Mouse (Mus musculus) gastrocnemius, adult 18-20 months (tissue): Measurements from ENCODE around the gene Gse1. TPM values are rescaled to one million over a fixed set of nuclear protein-coding genes. Genes with fewer than 3 reads are reported as not detected.
A peak's percentile ranks its signal among the peaks of the same experiment; 100 is the strongest.
"Not testable (repeated sequence)": the region's sequence is repeated elsewhere in the genome, so short reads cannot be mapped to it uniquely, and the experiment has no call there.

ENCODE experiments used
- DNase-seq: peaks from one replicate; pipeline ENCODE4 v3.0.0; 2021; ENCODE audit warnings: low spot score
- total RNA-seq, 2 experiments: library from RNA; stranded (reverse); gene quantifications; 2 replicates each; pipeline ENCODE4 v1.2.3; 2021

Gene Gse1
- total RNA-seq, 2 experiments from 2014 or later = 28.9 to 32.6 TPM

- peak; percentile 76 for DNase-seq
Observed at GRCm38 (mm10) chr8:120319449-120319848, 91.2 kb downstream of the Gse1 start.

- DNase-seq = no peak
Observed at GRCm38 (mm10) chr8:120320146-120320545, 91.9 kb downstream of the Gse1 start.

- no peak for DNase-seq
Observed at GRCm38 (mm10) chr8:120321724-120322123, 93.5 kb downstream of the Gse1 start.

GRCm38 (mm10) chr8:120322956-120323448 is 94.7 kb downstream of the Gse1 start:
- DNase-seq = no peak

GRCm38 (mm10) chr8:120324555-120324954 is 96.3 kb downstream of the Gse1 start:
- peak; percentile 18 for DNase-seq

GRCm38 (mm10) chr8:120325172-120325767 is 97.0 kb downstream of the Gse1 start:
- no peak for DNase-seq

- DNase-seq = peak; percentile 39
Observed at GRCm38 (mm10) chr8:120327131-120327554, 98.9 kb downstream of the Gse1 start.

GRCm38 (mm10) chr8:120328361-120329022 is 100.2 kb downstream of the Gse1 start:
- no peak for DNase-seq

- no peak for DNase-seq
Observed at GRCm38 (mm10) chr8:120329030-120329748, 100.9 kb downstream of the Gse1 start.

- DNase-seq = no peak
Observed at GRCm38 (mm10) chr8:120331027-120331426, 102.8 kb downstream of the Gse1 start.

GRCm38 (mm10) chr8:120332379-120333229 is 104.3 kb downstream of the Gse1 start:
- peak; percentile 32 for DNase-seq

GRCm38 (mm10) chr8:120333681-120334080 is 105.4 kb downstream of the Gse1 start:
- no peak for DNase-seq

- DNase-seq = not testable (repeated sequence)
Observed at GRCm38 (mm10) chr8:120334261-120334660, 106.0 kb downstream of the Gse1 start.

GRCm38 (mm10) chr8:120334878-120335261 is 106.6 kb downstream of the Gse1 start:
- no peak for DNase-seq

- DNase-seq = peak; percentile 32
Observed at GRCm38 (mm10) chr8:120335262-120336086, 107.2 kb downstream of the Gse1 start.

GRCm38 (mm10) chr8:120336087-120336380 is 107.8 kb downstream of the Gse1 start:
- DNase-seq = no peak

- no peak for DNase-seq
Observed at GRCm38 (mm10) chr8:120336909-120337555, 108.8 kb downstream of the Gse1 start.

- DNase-seq = no peak
Observed at GRCm38 (mm10) chr8:120337627-120338026, 109.4 kb downstream of the Gse1 start.

- DNase-seq = no peak
Observed at GRCm38 (mm10) chr8:120338678-120339077, 110.4 kb downstream of the Gse1 start.

- no peak for DNase-seq
Observed at GRCm38 (mm10) chr8:120339743-120340142, 111.5 kb downstream of the Gse1 start.
